Mouse (Mus musculus) heart, postnatal 0 days (tissue): ENCODE data around the gene Nav2. TPM values are rescaled to one million over a fixed set of nuclear protein-coding genes. Genes with fewer than 3 reads are reported as not detected.

Experiments used
- ATAC-seq: fragments of 200-750 bp; cut with Nextera tagmentation; 2 replicates; pipeline ENCODE4 v1.8.0; 2017; ENCODE audit warnings: low read depth, moderate number of reproducible peaks, moderate library complexity; ENCODE audit not compliant: insufficient read depth
- DNase-seq: peaks from one replicate; pipeline ENCODE4 v3.0.0-alpha.2; 2016; ENCODE audit warnings: low spot score
- H3K27ac ChIP-seq: fragments of 300-500 bp; sonication (generic); 2 replicates; pipeline ENCODE4 v1.5.1; 2014; ENCODE audit warnings: low read depth, mild to moderate bottlenecking
- H3K27me3 ChIP-seq: fragments of 300-500 bp; sonication (generic); 2 replicates; pipeline ENCODE4 v1.6.1; 2014; ENCODE audit warnings: low read length, mixed read lengths; ENCODE audit not compliant: control insufficient read depth, insufficient read depth
- H3K36me3 ChIP-seq: fragments of 300-500 bp; sonication (generic); replicated peaks from 2 replicates; pipeline ENCODE4 v1.6.1; 2014; ENCODE audit warnings: low read length, mixed read lengths; ENCODE audit not compliant: control insufficient read depth, insufficient read depth
- H3K4me1 ChIP-seq: fragments of 300-500 bp; sonication (generic); 2 replicates; pipeline ENCODE4 v1.6.1; 2014; ENCODE audit warnings: antibody characterized with exemption; ENCODE audit not compliant: control insufficient read depth, insufficient read depth
- H3K4me2 ChIP-seq: fragments of 300-500 bp; sonication (generic); 2 replicates; pipeline ENCODE4 v1.6.1; 2014; ENCODE audit warnings: low read depth, mild to moderate bottlenecking, low read length, moderate library complexity
- H3K4me3 ChIP-seq: fragments of 300-500 bp; sonication (generic); 2 replicates; pipeline ENCODE4 v1.5.1; 2014; ENCODE audit warnings: low read depth, low read length
- H3K9ac ChIP-seq: fragments of 300-500 bp; sonication (generic); replicated peaks from 2 replicates; pipeline ENCODE4 v1.6.1; 2014; ENCODE audit warnings: low read depth, low read length, mixed read lengths
- H3K9me3 ChIP-seq: fragments of 300-500 bp; sonication (generic); replicated peaks from 2 replicates; pipeline ENCODE4 v1.6.1; 2016; ENCODE audit warnings: low read length; ENCODE audit not compliant: control insufficient read depth
- CTCF ChIP-seq: IDR thresholded peaks from 2 replicates; pipeline ENCODE4 v1.5.1; 2016; ENCODE audit warnings: antibody characterized with exemption, control low read depth, low read depth
- EP300 ChIP-seq: IDR thresholded peaks from 2 replicates; pipeline ENCODE4 v1.6.1; 2016; ENCODE audit warnings: antibody characterized with exemption, low read depth
- WGBS: fragments of 180-500 bp; shearing (Covaris S2); extraction: QIAGEN DNeasy Blood & Tissue Kit; methylation state at CpG from one replicate; pipeline ENCODE4 v1.1.7; 2014; 5-methylcytosine and 5-hydroxymethylcytosine counted together
- polyA plus RNA-seq: library from polyadenylated mRNA; unstranded; fragments of >200 nt; fragmentation: Nextera tagmentation; extraction: Ambion mirVana; gene quantifications from 2 replicates; pipeline ENCODE4 v1.2.1, GENCODE M21; 2015
- total RNA-seq: library from RNA; depleted of rRNA; stranded (reverse); fragments of >200 nt; gene quantifications from 2 replicates; pipeline ENCODE4 v1.2.3, GENCODE M21; 2014; ENCODE audit warnings: low replicate concordance

The Nav2 gene
- total and polyA plus RNA-seq, 2 experiments from 2014 or later, result 22.8 to 77.9 TPM

DNA sequence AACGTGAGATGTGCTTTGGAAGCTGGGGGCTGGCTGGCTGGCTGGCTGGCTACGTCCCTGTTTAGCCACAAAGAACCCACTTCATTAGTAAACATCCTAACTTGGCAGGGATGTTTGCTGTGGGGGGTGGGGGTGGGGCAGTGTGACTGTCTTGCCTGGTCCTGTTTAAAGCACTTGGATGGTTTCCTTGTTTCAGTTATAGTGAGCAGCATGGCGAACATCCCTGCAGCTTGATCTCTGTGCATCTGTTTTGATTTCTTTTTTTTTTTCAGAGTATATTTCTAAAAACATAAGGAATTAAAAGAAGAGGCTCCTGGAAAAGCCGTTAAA is 791 bp downstream of the Nav2 start:
- Histone ChIP-seq H3K27ac (0 out of 2 replicates have a peak overlapping the region, but pooled peaks have one; percentile 1), H3K4me3 (no peak overlapping the region), H3K9ac (no peak overlapping the region), H3K27me3 (no peaks in the 10 kb centered on the region), H3K4me1 (peaks cover 4% of the 10 kb centered on the region; the same call in 1 of the 2 replicates), H3K9me3 (no peaks in the 10 kb centered on the region), H3K4me2 (no peak overlapping the region), H3K36me3 (no peaks in the 10 kb centered on the region)
- no peak for TF ChIP-seq CTCF
- no peak for TF ChIP-seq EP300
- whole genome bisulfite sequencing, result 52% methylated on average over 4 of the region's 4 CpGs
- no peak for ATAC-seq
- DNase-seq, result no peak

DNA sequence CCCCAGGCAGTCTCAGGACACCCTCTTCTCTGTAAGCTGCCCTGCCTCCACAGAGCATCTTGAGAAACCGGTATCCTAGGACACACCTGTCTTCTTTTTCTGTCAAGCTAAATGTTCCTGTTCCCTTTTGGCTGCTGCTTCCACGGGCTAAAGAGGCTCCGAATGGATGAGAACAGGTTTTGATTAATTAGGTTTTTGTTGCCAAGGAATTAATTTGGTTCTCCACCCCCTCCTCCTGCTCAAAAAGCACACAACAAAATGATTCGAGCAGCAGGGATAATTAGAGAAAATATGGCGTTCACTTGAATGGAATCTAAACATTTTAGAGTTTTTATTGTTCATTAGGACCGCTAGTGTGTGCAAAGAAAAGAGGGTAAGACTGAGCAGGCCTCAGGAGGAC is 1.8 kb downstream of the Nav2 start:
- Histone ChIP-seq H3K27me3 (no peaks in the 10 kb centered on the region), H3K27ac (no peak overlapping the region), H3K4me2 (no peak overlapping the region), H3K4me3 (no peak overlapping the region), H3K4me1 (peaks cover 4% of the 10 kb centered on the region; the same call in 1 of the 2 replicates), H3K9ac (no peak overlapping the region), H3K36me3 (no peaks in the 10 kb centered on the region), H3K9me3 (no peaks in the 10 kb centered on the region)
- 87% methylated on average over 6 of the region's 6 CpGs for WGBS
- DNase-seq, result no peak
- no peak for ATAC-seq
- TF ChIP-seq EP300, result no peak
- TF ChIP-seq CTCF, result no peak

DNA sequence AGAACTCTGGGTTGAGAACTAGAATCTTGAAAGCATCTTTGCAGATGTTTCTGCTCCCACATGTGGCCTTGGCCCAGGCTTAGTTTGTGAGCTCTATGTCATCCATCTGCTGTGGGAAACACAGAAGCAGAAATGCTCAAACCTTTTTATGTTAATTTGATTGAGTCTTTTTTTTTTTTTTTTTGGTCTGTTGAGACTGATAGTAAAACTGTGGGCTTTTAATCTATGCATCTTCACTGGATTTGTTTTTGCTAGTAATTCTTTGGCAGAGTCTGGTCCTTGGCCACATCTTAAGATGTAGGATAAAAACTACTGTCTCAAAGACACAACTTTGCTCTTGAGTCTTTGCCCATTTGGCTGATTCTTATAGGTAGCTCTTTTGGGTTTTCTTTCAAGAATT is 2.6 kb downstream of the Nav2 start:
- Histone ChIP-seq H3K4me1 (peaks cover 4% of the 10 kb centered on the region; the same call in 1 of the 2 replicates), H3K9me3 (no peaks in the 10 kb centered on the region), H3K27ac (no peak overlapping the region), H3K36me3 (no peaks in the 10 kb centered on the region), H3K27me3 (no peaks in the 10 kb centered on the region), H3K4me2 (no peak overlapping the region), H3K9ac (no peak overlapping the region), H3K4me3 (no peak overlapping the region)
- DNase-seq, result no peak
- TF ChIP-seq CTCF (no peak), EP300 (no peak)
- no peak for ATAC-seq

DNA sequence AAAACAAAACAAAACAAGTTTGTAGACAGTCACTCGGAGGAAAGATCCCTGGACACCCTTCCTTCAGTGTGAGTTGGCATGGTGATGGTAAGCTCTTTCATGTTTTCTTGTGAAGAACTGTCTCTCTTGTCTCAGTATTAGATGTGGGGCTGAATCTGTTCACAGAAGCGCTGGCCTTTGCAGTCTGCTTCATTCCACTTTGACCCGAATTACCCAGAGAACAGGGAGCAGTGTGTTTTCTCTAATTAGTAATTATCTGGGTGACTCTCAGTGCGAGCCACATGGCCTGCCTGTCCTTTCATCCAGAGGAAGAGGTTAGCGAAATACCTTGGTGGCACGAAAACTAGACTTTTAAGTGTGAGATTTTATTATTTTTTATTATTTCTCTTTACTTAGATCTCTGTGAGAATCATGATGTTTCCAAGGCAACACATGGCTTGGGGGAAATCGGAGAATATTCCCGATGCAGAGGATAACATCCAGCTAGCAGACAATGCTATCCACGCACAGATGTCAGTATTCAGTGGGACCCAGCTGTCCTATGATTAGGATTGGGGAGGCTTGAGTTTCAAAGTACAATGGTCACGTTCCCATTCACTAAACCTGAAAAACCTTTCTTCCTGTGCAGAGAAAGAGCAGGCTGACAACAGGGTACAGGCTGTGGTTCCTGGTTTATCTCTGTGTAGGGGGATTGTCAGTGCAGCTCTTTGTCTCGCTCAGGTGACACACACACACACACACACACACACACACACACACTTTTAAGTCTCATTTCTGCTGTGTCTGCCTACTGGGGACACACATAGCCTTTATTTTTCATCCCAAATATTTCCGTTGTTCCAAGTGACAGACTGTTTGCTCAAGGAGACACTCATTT is 6.4 kb downstream of the Nav2 start:
- no peak overlapping the region for H3K9ac ChIP-seq
- no peaks in the 10 kb centered on the region for H3K27me3 ChIP-seq
- H3K27ac ChIP-seq, result no peak overlapping the region
- H3K4me3 ChIP-seq, result no peak overlapping the region
- 79% methylated on average over 12 of the region's 12 CpGs for WGBS
- H3K4me1 ChIP-seq, result no peaks in the 10 kb centered on the region
- H3K9me3 ChIP-seq, result no peaks in the 10 kb centered on the region
- ATAC-seq (no peak), DNase-seq (no peak)
- no peak overlapping the region for H3K4me2 ChIP-seq
- no peaks in the 10 kb centered on the region for H3K36me3 ChIP-seq
- TF ChIP-seq EP300 (no peak), CTCF (no peak)

DNA sequence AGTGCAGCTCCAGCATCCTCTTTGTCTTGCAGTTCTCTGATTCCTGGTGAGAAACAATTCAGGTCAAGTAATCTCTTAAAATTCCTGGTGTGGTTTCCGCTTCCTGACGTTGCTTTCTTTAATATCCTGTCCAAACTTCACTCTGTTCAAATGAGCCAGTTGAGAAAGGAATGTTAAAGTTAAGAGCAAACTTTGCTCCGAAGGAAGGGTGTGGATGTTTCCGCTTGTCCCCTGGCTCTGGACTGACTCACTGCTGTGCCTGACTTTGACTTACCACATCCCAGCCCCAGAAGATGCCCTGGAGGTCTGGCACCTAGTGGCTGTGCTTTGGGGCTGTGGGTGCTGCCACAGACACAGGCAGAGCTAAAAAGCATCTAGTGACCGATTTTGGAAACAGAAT is 8.9 kb downstream of the Nav2 start:
- H3K27me3 ChIP-seq, result no peaks in the 10 kb centered on the region
- TF ChIP-seq EP300, result no peak
- no peak for TF ChIP-seq CTCF
- DNase-seq (peak; percentile 76), ATAC-seq (peak; percentile 78; the same call in 1 of the 2 replicates)
- H3K9ac ChIP-seq, result no peak overlapping the region
- 30% methylated on average over 5 of the region's 5 CpGs for WGBS
- H3K9me3 ChIP-seq, result no peaks in the 10 kb centered on the region
- H3K4me1 ChIP-seq, result no peaks in the 10 kb centered on the region
- no peaks in the 10 kb centered on the region for H3K36me3 ChIP-seq
- H3K27ac ChIP-seq, result peak overlapping the region; percentile 38; the same call in 1 of the 2 replicates
- H3K4me2 ChIP-seq, result no peak overlapping the region
- H3K4me3 ChIP-seq, result no peak overlapping the region
